Mouse (Mus musculus) left cerebral cortex, adult 2 months (tissue): ENCODE measurements around the gene Src. TPM values are rescaled to one million over a fixed set of nuclear protein-coding genes. Genes with fewer than 3 reads are reported as not detected.
"Not testable (repeated sequence)": the region's sequence is repeated elsewhere in the genome, so short reads cannot be mapped to it uniquely, and the experiment has no call there.

Experiments
- DNase-seq, 2 experiments: peaks; one replicate each; pipeline ENCODE4 v3.0.0; 2021 to 2022; ENCODE audit warnings: low spot score in 2 of 2, mixed read lengths in 1 of 2; ENCODE audit errors: extremely low spot score in 1 of 2
- H3K27ac ChIP-seq: fragments of 200-600 bp; 2 replicates; pipeline ENCODE4 v1.8.1; 2022
- H3K4me3 ChIP-seq: fragments of 200-600 bp; 2 replicates; pipeline ENCODE4 v1.8.1; 2022
- CTCF ChIP-seq: fragments of 200-600 bp; IDR thresholded peaks from 2 replicates; pipeline ENCODE4 v1.8.1; 2022; ENCODE audit warnings: antibody characterized with exemption, mild to moderate bottlenecking, moderate library complexity
- intact Hi-C: fragments of 180-260 bp; cut with DNase I; formaldehyde crosslinking; loops from one replicate; pipeline ENCODE4 v1.15.1; 2025
- long read RNA-seq, 2 experiments: library from polyadenylated mRNA; stranded (forward); transcript quantifications; one replicate each; pipeline ENCODE4 v2.0.0; 2021; ENCODE audit warnings: borderline mapping rate in 2 of 2
- total RNA-seq, 2 experiments: library from RNA; stranded (reverse); gene quantifications; 2 replicates each; pipeline ENCODE4 v1.2.3; 2021

The Src gene
- total RNA-seq = 100 to 1,000 TPM; 133 to 134 TPM
- long read RNA-seq, experiment 1, transcript Src-202 (15 exons, 3,887 nt) = major isoform, 11 of 38 reads
- long read RNA-seq, experiment 1, transcript Src-201 (14 exons, 3,906 nt) = minor isoform, 5 of 38 reads
- long read RNA-seq, experiment 1, partial matches to known transcripts = 16 of 38 reads
- long read RNA-seq, experiment 1, other reads (novel, unspliced or antisense) = 6 of 38 reads
- long read RNA-seq, experiment 2, transcript Src-202 (15 exons, 3,887 nt) = major isoform, 12 of 35 reads
- long read RNA-seq, experiment 2, partial matches to known transcripts = 6 of 35 reads
- long read RNA-seq, experiment 2, other reads (novel, unspliced or antisense) = 12 of 35 reads

GRCm38 (mm10) chr2:157418206-157418605, at the start of gene Src:
Src (plus strand) TSS chr2:157418444.
- no peak for TF ChIP-seq CTCF
- no peak within 1 kb of the TSS for H3K4me3 ChIP-seq
- no peak for DNase-seq
- intact Hi-C loops = no loop called here
- H3K27ac ChIP-seq = no peak within 1 kb of the TSS

GRCm38 (mm10) chr2:157371696-157372095, 46.5 kb upstream of the Src start:
- no peak overlapping the region for H3K4me3 ChIP-seq
- no peak for DNase-seq
- no peak for TF ChIP-seq CTCF
- intact Hi-C loops = no loop called here
- H3K27ac ChIP-seq = no peak overlapping the region

- no peak overlapping the region for H3K4me3 ChIP-seq
- no peak overlapping the region for H3K27ac ChIP-seq
- no peak for TF ChIP-seq CTCF
- DNase-seq = no peak
- intact Hi-C loops = no loop called here
Observed at GRCm38 (mm10) chr2:157373681-157374080, 44.6 kb upstream of the Src start.

- no peak for DNase-seq
- no peak for TF ChIP-seq CTCF
- Histone ChIP-seq H3K4me3 (no peak overlapping the region), H3K27ac (no peak overlapping the region)
- intact Hi-C loops = no loop called here
Observed at GRCm38 (mm10) chr2:157375051-157375450, 43.2 kb upstream of the Src start.

GRCm38 (mm10) chr2:157375794-157376757, 42.2 kb upstream of the Src start:
- H3K4me3 ChIP-seq = no peak overlapping the region
- no peak for TF ChIP-seq CTCF
- intact Hi-C loops = no loop called here
- no peak overlapping the region for H3K27ac ChIP-seq
- DNase-seq = no peak

GRCm38 (mm10) chr2:157376995-157377394, 41.2 kb upstream of the Src start:
- DNase-seq = no peak
- Histone ChIP-seq H3K27ac (no peak overlapping the region), H3K4me3 (no peak overlapping the region)
- no peak for TF ChIP-seq CTCF
- intact Hi-C loops = no loop called here

GRCm38 (mm10) chr2:157384836-157385235, 33.4 kb upstream of the Src start:
- TF ChIP-seq CTCF = no peak
- DNase-seq = no peak
- intact Hi-C loops = no loop called here
- no peak overlapping the region for H3K4me3 ChIP-seq
- no peak overlapping the region for H3K27ac ChIP-seq

- H3K27ac ChIP-seq, intact Hi-C loops, DNase-seq, H3K4me3 ChIP-seq: not testable (repeated sequence)
Observed at GRCm38 (mm10) chr2:157388901-157389590, 29.2 kb upstream of the Src start.

GRCm38 (mm10) chr2:157389591-157389921, 28.7 kb upstream of the Src start:
- no peak overlapping the region for H3K4me3 ChIP-seq
- no peak overlapping the region for H3K27ac ChIP-seq
- DNase-seq = no peak
- no peak for TF ChIP-seq CTCF
- intact Hi-C loops = no loop called here

- intact Hi-C loops = no loop called here
- DNase-seq = no peak
- no peak overlapping the region for H3K4me3 ChIP-seq
- no peak overlapping the region for H3K27ac ChIP-seq
- TF ChIP-seq CTCF = no peak
Observed at GRCm38 (mm10) chr2:157392331-157392730, 25.9 kb upstream of the Src start.

- Histone ChIP-seq H3K4me3 (no peak overlapping the region), H3K27ac (no peak overlapping the region)
- TF ChIP-seq CTCF = no peak
- DNase-seq = no peak
- intact Hi-C loops = no loop called here
Observed at GRCm38 (mm10) chr2:157393549-157393948, 24.7 kb upstream of the Src start.

GRCm38 (mm10) chr2:157394868-157395267, 23.4 kb upstream of the Src start:
- intact Hi-C loops = no loop called here
- no peak overlapping the region for H3K4me3 ChIP-seq
- no peak overlapping the region for H3K27ac ChIP-seq
- no peak for DNase-seq
- TF ChIP-seq CTCF = no peak
